Mouse (Mus musculus) gonadal fat pad, adult 2 months (tissue): Measurements from ENCODE around the gene H2afx. TPM values are rescaled to one million over a fixed set of nuclear protein-coding genes. Genes with fewer than 3 reads are reported as not detected.
"Not testable (repeated sequence)": the region's sequence is repeated elsewhere in the genome, so short reads cannot be mapped to it uniquely, and the experiment has no call there.

ENCODE experiments used
- DNase-seq: peaks from one replicate; pipeline ENCODE4 v3.0.0-alpha.2; 2012; ENCODE audit warnings: low read depth
- polyA plus RNA-seq: library from polyadenylated mRNA; depleted of rRNA; stranded (reverse); fragments of >200 nt; gene quantifications from 2 replicates; pipeline ENCODE4 v1.2.3, GENCODE M21; 2012

The H2afx gene
- polyA plus RNA-seq, 1 experiment, result 52.0 TPM

DNA sequence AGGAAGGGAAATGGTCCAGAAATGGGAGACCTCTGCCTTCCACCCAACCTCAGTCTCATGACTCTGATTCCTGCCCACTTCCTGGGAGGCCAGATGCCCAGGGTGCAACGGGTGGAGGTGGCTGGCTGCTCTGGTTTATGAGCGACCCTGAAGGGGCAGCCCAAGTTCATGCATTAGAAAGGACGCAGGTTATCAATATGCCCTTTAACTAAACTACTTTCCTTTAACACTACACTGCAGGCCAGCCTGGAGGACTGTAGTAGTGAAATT is 15.7 kb upstream of the H2afx start:
- no peak for DNase-seq

DNA sequence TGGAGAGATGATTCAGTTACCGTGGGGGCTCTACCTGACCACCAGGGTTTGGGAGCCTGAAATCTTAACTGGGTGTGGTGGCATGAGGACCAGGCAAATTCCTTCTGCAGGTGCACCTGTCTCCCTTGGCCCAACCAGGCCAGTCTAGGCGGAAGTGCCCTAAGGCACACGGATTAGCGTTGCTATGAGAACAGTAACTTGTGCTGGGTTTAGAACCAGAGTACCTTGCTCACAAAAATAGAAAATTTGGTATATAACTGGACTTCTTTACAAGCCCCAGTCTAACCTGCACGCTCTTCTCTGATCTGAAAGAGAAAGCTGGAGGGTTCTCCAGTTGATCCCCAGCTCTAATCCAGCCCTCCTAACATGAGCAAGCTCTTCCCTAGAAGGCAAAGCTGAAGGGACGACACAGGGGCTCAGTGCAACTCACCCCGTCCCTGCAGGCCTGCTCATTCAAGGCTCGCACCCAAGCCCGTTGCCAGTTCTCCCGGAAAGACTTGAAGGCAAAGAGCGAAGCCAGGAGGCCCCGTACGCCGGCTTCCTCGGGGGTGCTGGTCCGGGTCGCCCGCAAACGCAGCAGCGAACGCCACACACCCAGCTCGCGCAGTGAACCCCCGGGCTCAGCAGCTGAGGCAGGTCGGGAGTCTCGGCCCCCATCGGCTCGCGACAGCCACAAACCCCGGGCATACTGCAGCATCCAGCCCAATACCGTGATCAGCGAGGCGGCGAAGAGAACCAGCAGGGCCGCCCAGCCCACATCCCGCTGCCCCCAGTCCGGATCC is 15.2 kb upstream of the H2afx start:
- DNase-seq, result no peak

- peak; percentile 70 for DNase-seq
These were observed 14.4 kb upstream of the H2afx start, which contains the start of gene C2cd2l for GRCm38 (mm10) chr9:44319887-44320798. C2cd2l (minus strand) TSS chr9:44320285.

- DNase-seq, result no peak
These were observed 13.7 kb upstream of the H2afx start for GRCm38 (mm10) chr9:44320799-44321133.

- DNase-seq, result not testable (repeated sequence)
These were observed 10.8 kb upstream of the H2afx start for GRCm38 (mm10) chr9:44323656-44324055.

DNA sequence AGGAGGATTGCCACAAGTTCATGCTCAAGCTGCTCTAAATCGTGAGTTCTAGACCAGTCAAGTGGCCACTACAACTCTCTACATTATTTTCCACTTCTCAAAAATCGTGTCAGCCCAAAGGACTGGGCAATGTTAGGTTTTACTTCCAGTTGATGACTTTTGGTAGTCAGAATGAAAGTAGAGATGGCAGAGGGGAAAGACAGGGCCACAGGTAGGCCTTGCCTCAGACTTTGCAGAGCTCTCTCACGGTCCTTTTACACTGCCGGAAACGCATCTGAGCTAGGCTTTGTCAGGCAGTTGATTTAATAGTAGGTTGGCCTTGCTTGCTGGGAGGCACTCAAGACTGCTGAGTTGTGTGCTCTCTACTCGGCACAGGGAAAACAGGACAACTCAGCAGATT is 10.3 kb upstream of the H2afx start:
- no peak for DNase-seq

- not testable (repeated sequence) for DNase-seq
These were observed 9.3 kb upstream of the H2afx start for GRCm38 (mm10) chr9:44325032-44325767.

- DNase-seq, result peak; percentile 74
These were observed 8.6 kb upstream of the H2afx start, which contains the start of gene Dpagt1 for GRCm38 (mm10) chr9:44325768-44326370. Dpagt1 (plus strand) TSS chr9:44326019.

GRCm38 (mm10) chr9:44326371-44327063 is 8.0 kb upstream of the H2afx start:
- DNase-seq, result peak; percentile 82

- DNase-seq, result no peak
These were observed 7.3 kb upstream of the H2afx start for GRCm38 (mm10) chr9:44327064-44327711.

- no peak for DNase-seq
These were observed 6.6 kb upstream of the H2afx start for GRCm38 (mm10) chr9:44327926-44328325.

- no peak for DNase-seq
These were observed 3.8 kb upstream of the H2afx start for GRCm38 (mm10) chr9:44330736-44331135.

- DNase-seq, result no peak
These were observed 1.4 kb upstream of the H2afx start for GRCm38 (mm10) chr9:44332918-44333638.

DNA sequence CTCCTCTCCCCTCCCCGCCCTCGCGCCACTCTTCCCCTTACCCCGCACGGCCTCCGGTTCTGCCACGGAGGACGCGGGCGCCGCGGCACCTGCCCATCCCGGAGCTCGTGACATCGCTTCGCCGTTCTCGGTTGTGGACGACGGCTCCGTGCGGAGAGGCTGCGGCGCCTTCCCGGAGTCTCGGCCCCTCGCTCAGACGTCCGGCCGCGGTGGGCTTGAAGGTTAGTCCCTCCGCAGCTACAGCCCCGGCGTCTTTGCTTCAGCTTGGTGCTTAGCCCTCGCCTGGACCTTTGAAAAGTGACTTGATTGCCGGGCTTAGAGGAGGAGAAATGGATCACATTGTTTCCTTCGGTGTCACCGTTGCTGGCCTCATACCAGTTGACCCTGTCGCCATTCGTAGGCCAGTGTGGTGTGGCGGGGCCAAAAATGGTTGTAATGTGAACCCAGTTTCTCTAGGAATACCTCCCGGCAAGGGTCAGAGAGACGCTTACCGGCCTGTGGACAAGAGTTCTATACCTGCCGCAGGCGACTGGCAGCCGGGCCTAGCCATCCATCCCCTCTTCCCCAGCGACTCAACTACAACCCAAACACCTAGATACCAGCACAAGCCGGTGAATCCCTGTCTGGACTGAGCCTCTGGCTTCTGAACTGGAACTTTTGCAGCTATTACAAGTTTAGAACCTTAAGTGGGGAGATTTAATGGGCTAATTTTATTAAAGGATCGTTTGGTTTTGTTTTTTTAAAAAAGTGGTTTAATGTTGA is 1.0 kb downstream of the H2afx start:
- no peak for DNase-seq

DNA sequence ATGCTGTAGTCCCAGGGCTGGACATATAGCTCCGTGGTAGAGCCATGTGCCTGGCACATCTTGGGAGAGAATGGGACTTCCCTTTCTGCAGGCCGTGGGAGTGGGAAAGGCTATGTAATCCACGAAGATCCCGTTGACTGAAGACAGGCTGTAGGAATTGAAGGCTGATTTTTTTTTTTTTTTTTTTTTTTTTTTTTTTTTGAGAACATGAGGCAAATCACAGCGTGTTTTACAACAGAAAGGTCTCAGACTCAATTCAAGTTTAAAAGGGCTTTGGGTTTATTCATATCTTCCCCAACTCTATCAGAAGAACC is 1.6 kb downstream of the H2afx start:
- no peak for DNase-seq

GRCm38 (mm10) chr9:44336513-44336912 is 2.0 kb downstream of the H2afx start:
- DNase-seq, result not testable (repeated sequence)

- no peak for DNase-seq
These were observed 2.5 kb downstream of the H2afx start for GRCm38 (mm10) chr9:44336964-44337363.

GRCm38 (mm10) chr9:44337436-44338169 is 3.1 kb downstream of the H2afx start:
- no peak for DNase-seq

DNA sequence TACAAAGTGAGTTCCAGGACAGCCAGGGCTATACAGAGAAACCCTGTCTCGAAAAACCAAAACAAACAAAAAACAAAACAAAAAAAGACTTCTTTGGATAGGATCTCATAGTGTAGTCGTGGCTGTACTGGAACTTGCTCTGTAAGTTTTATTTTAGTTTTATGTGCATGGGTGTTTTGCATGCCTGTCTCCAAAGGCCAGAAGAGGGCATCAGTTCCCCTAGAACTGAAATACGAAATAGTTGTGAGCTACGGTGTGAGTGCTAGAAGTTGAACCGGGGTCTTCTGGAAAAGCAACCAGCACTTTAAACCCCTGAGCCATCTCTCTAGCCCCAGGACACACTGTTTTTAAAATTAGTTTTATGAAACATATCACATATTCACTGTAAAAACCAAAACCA is 4.1 kb downstream of the H2afx start:
- DNase-seq, result no peak
